8 mouse cellular contexts compared by ENCODE assay signal in genomic region chr2:127070435-127070841, GRCm38 (mm10). TPM values are rescaled to one million over a fixed set of nuclear protein-coding genes. Genes with fewer than 3 reads are reported as not detected.
DNase-seq lines count a peak whose midpoint lies in the region; ATAC-seq and TF ChIP-seq lines count a peak whose summit lies in the region.

Gene Blvra (plus strand): TSS chr2:127070665.

- peak; percentile 97 for ATAC-seq in heart, embryonic 11.5 days (replicated peaks; ENCODE audit: insufficient number of reproducible peaks, low FRiP score, low TSS enrichment)
- ATAC-seq in kidney, embryonic 16.5 days (ENCODE audit: low FRiP score, low TSS enrichment), result peak; percentile 100

- peak within 1 kb of the TSS; percentile 76 for H3K9ac ChIP-seq in heart, embryonic 11.5 days (ENCODE audit: low read depth, low read length)
- H3K9ac ChIP-seq in kidney, embryonic 16.5 days (replicated peaks; ENCODE audit: low read length), result peak within 1 kb of the TSS; percentile 71
- peak within 1 kb of the TSS; percentile 90 for H3K9ac ChIP-seq in liver, adult 2 months (ENCODE audit: low read depth, low read length)

- H3ac ChIP-seq in C2C12 (ENCODE audit: control insufficient read depth, insufficient read length, low read depth), result peak within 1 kb of the TSS; percentile 81
- H3ac ChIP-seq in myocyte (ENCODE audit: control insufficient read depth, insufficient read length), result peak within 1 kb of the TSS; percentile 33

- TF ChIP-seq CTCF in C2C12 (IDR thresholded peaks at IDR 0.05; ENCODE audit: control insufficient read depth, insufficient read depth, insufficient read length), result no peak
- TF ChIP-seq CTCF in brain, embryonic 14.5 days (IDR thresholded peaks at IDR 0.05; ENCODE audit: borderline replicate concordance, extremely low read depth, insufficient read depth, insufficient read length), result 0 out of 2 replicates have a peak, but pooled peaks have one; percentile 8
- no peak for TF ChIP-seq CTCF in liver, adult 2 months (IDR thresholded peaks at IDR 0.05; ENCODE audit: low read depth, low read length)

- H3K4me1 ChIP-seq in erythroblast, embryonic 14.5 days (ENCODE audit: control insufficient read depth), result peaks cover 33% of the 10 kb centered on the region
- H3K4me1 ChIP-seq in heart, embryonic 11.5 days (ENCODE audit: control insufficient read depth, insufficient read depth, low read length), result 0 out of 2 replicates have a peak, but pooled peaks cover 5% of the 10 kb centered on the region
- peaks cover 8% of the 10 kb centered on the region for H3K4me1 ChIP-seq in kidney, embryonic 16.5 days (ENCODE audit: insufficient read depth, low read length)
- peaks cover 8% of the 10 kb centered on the region for H3K4me1 ChIP-seq in liver, adult 2 months (ENCODE audit: control insufficient read depth, insufficient read depth, low read length)

- DNase-seq in brain, embryonic 14.5 days (ENCODE audit: low read depth), result peak; percentile 97
- DNase-seq in liver, adult 2 months (ENCODE audit: extremely low read depth, low read depth, low spot score), result peak; percentile 87
- peak; percentile 92 for DNase-seq in splenic B cell, adult 2 months (ENCODE audit: low read depth, low spot score)

- H3K4me3 ChIP-seq in C2C12 (ENCODE audit: insufficient read depth, poor library complexity, severe bottlenecking), result peak within 1 kb of the TSS; percentile 44
- peak within 1 kb of the TSS; percentile 84 for H3K4me3 ChIP-seq in erythroblast, embryonic 14.5 days (replicated peaks)
- peak within 1 kb of the TSS; percentile 64 for H3K4me3 ChIP-seq in heart, embryonic 11.5 days (ENCODE audit: low read depth, low read length)
- peak within 1 kb of the TSS; percentile 72 for H3K4me3 ChIP-seq in kidney, embryonic 16.5 days (ENCODE audit: low read length)
- peak within 1 kb of the TSS; percentile 78 for H3K4me3 ChIP-seq in liver, adult 2 months (ENCODE audit: insufficient read depth, low read depth, low read length)
- H3K4me3 ChIP-seq in myocyte, result peak within 1 kb of the TSS; percentile 29

- H3K27me3 ChIP-seq in C2C12 (ENCODE audit: control insufficient read depth, insufficient read depth, insufficient read length) (no peaks in the 10 kb centered on the region), myocyte (ENCODE audit: control insufficient read depth, insufficient read depth, insufficient read length) (no peaks in the 10 kb centered on the region)
- H3K27me3 ChIP-seq in erythroblast, embryonic 14.5 days (ENCODE audit: control insufficient read depth), result no peaks in the 10 kb centered on the region
- H3K27me3 ChIP-seq in heart, embryonic 11.5 days (ENCODE audit: control insufficient read depth, insufficient read depth, low read length), result no peaks in the 10 kb centered on the region
- no peaks in the 10 kb centered on the region for H3K27me3 ChIP-seq in kidney, embryonic 16.5 days (ENCODE audit: insufficient read depth, low read length)
- no peaks in the 10 kb centered on the region for H3K27me3 ChIP-seq in liver, adult 2 months (ENCODE audit: control insufficient read depth, insufficient read depth, low read length)
- H3K27me3 ChIP-seq in splenic B cell, adult 2 months (ENCODE audit: control insufficient read depth, insufficient read depth, low read length, poor library complexity, severe bottlenecking), result no peaks in the 10 kb centered on the region

- H3K79me2 ChIP-seq in C2C12 (ENCODE audit: control insufficient read depth, insufficient read depth) (no peaks in the 10 kb centered on the region), myocyte (ENCODE audit: control insufficient read depth, insufficient read depth) (no peaks in the 10 kb centered on the region)
- no peaks in the 10 kb centered on the region for H3K79me2 ChIP-seq in liver, adult 2 months (ENCODE audit: control insufficient read depth, insufficient read depth, low read length)

- TF ChIP-seq POLR2A in brain, embryonic 14.5 days (IDR thresholded peaks at IDR 0.05; ENCODE audit: borderline replicate concordance, extremely low read depth, insufficient read depth, insufficient read length, poor library complexity, severe bottlenecking), result peak; percentile 57; the same call in 1 of the 2 replicates
- 0 out of 2 replicates have a peak, but pooled peaks have one; percentile 42 for TF ChIP-seq POLR2A in liver, adult 2 months (IDR thresholded peaks at IDR 0.05; ENCODE audit: extremely low read depth, insufficient read depth, low read length)
- TF ChIP-seq POLR2A in myocyte (IDR thresholded peaks at IDR 0.05; ENCODE audit: insufficient read length, low read depth), result peak; percentile 73

- H3K79me3 ChIP-seq in C2C12 (ENCODE audit: low read depth), result no peaks in the 10 kb centered on the region

- H3K36me3 ChIP-seq in C2C12 (ENCODE audit: control insufficient read depth, insufficient read depth) (peaks cover 29% of the 10 kb centered on the region), myocyte (ENCODE audit: control insufficient read depth, insufficient read depth) (no peaks in the 10 kb centered on the region)
- peaks cover 27% of the 10 kb centered on the region for H3K36me3 ChIP-seq in erythroblast, embryonic 14.5 days (ENCODE audit: control insufficient read depth)
- H3K36me3 ChIP-seq in heart, embryonic 11.5 days (ENCODE audit: control insufficient read depth, insufficient read depth, low read length), result peaks cover 3% of the 10 kb centered on the region; the same call in 1 of the 2 replicates
- H3K36me3 ChIP-seq in kidney, embryonic 16.5 days (ENCODE audit: insufficient read depth, low read length), result peaks cover 8% of the 10 kb centered on the region
- peaks cover 9% of the 10 kb centered on the region for H3K36me3 ChIP-seq in liver, adult 2 months (ENCODE audit: control insufficient read depth, insufficient read depth, low read length)
- H3K36me3 ChIP-seq in splenic B cell, adult 2 months (ENCODE audit: control insufficient read depth, insufficient read depth, low read length, poor library complexity, severe bottlenecking), result no peaks in the 10 kb centered on the region

- WGBS in heart, embryonic 11.5 days (ENCODE audit: insufficient replicate concordance), result under 1% methylated on average over 32 of the region's 32 CpGs
- WGBS in kidney, embryonic 16.5 days, result under 1% methylated on average over 27 of the region's 32 CpGs
- WGBS in liver, adult 2 months, result under 1% methylated on average over 32 of the region's 32 CpGs

- no peaks in the 10 kb centered on the region for H3K9me3 ChIP-seq in erythroblast, embryonic 14.5 days (ENCODE audit: control insufficient read depth, low read length)
- no peaks in the 10 kb centered on the region for H3K9me3 ChIP-seq in heart, embryonic 11.5 days (replicated peaks; ENCODE audit: control insufficient read depth, low read length)
- H3K9me3 ChIP-seq in kidney, embryonic 16.5 days (ENCODE audit: low read length), result no peaks in the 10 kb centered on the region

- peak within 1 kb of the TSS; percentile 16; the same call in 1 of the 2 replicates for H3K27ac ChIP-seq in heart, embryonic 11.5 days (ENCODE audit: low read depth, low read length)
- peak within 1 kb of the TSS; percentile 77 for H3K27ac ChIP-seq in kidney, embryonic 16.5 days (ENCODE audit: low read length)
- peak within 1 kb of the TSS; percentile 39; the same call in 1 of the 2 replicates for H3K27ac ChIP-seq in liver, adult 2 months (replicated peaks; ENCODE audit: insufficient read depth, low read depth, low read length)

- peak within 1 kb of the TSS; percentile 74 for H3K4me2 ChIP-seq in heart, embryonic 11.5 days
- peak within 1 kb of the TSS; percentile 77 for H3K4me2 ChIP-seq in kidney, embryonic 16.5 days (replicated peaks; ENCODE audit: low read depth, low read length)
- H3K4me2 ChIP-seq in myocyte (ENCODE audit: low read depth), result peak within 1 kb of the TSS; percentile 99

TF ChIP-seq in C2C12, 6 proteins besides CTCF, POLR2A, EP300 and RAD21:
- TF ChIP-seq MYOD1 (IDR thresholded peaks at IDR 0.05; ENCODE audit: control insufficient read depth, insufficient read length, low read depth) (no peak), MAX (IDR thresholded peaks at IDR 0.05) (no peak), FOSL1 (IDR thresholded peaks at IDR 0.05; ENCODE audit: insufficient read depth, low read length, poor library complexity, severe bottlenecking) (no peak), CEBPB (IDR thresholded peaks at IDR 0.05; ENCODE audit: low read depth) (no peak), MYOG (IDR thresholded peaks at IDR 0.05; ENCODE audit: control insufficient read depth, extremely low read depth, insufficient read length) (no peak), USF1 (IDR thresholded peaks at IDR 0.05; ENCODE audit: low read depth) (no peak)

TF ChIP-seq in myocyte, 11 proteins besides CTCF, POLR2A, EP300 and RAD21:
- TF ChIP-seq POLR2AphosphoS2 (IDR thresholded peaks at IDR 0.05; ENCODE audit: insufficient read length, low read depth) (peak; percentile 93), MYOG (IDR thresholded peaks at IDR 0.05; ENCODE audit: control insufficient read depth in 1 of 3, insufficient read depth in 1 of 3, insufficient read length in 2 of 3, low read depth in 2 of 3) (no peak)

RNA-seq across cellular contexts. Expression of gene Blvra, which starts in this region (rescaled TPM):
- polyA plus RNA-seq in C2C12 (2012; fragmentation: generic; extraction: Trizol) (32.6 TPM), myocyte (2012; fragmentation: generic; extraction: Trizol) (17.3 TPM)
- 11.7 and 12.7 TPM in 2 replicates for polyA plus RNA-seq in brain, embryonic 14.5 days (2012; rRNA removed)
- polyA plus RNA-seq in erythroblast, embryonic 14.5 days (2012), result 1.3 and 1.7 TPM in 2 replicates
- polyA plus RNA-seq in heart, embryonic 11.5 days (2014; fragmentation: Nextera tagmentation; extraction: Ambion mirVana), result 41.5 and 43.4 TPM in 2 replicates
- 47.4 and 51.5 TPM in 2 replicates for polyA plus RNA-seq in kidney, embryonic 16.5 days (2015; fragmentation: Nextera tagmentation; extraction: Ambion mirVana)
- total RNA-seq in liver, adult 2 months (2014; rRNA removed), result 17.7 and 23.6 TPM in 2 replicates
- 5.8 and 7.5 TPM in 2 replicates for polyA plus RNA-seq in liver, adult 2 months (2012; rRNA removed)

Comparison
In these comparisons a context has a peak if more than half of its experiments do, and no peak if none do; other contexts are left out.
1. Peak in every context shown above with its lines: DNase-seq, ATAC-seq, H3K4me3 ChIP-seq and H3K27ac ChIP-seq.
2. H3K4me3 ChIP-seq: peak in every context shown above with its lines; median percentile 84 in erythroblast, embryonic 14.5 days; 78 in liver, adult 2 months; 72 in kidney, embryonic 16.5 days; 64 in heart, embryonic 11.5 days; 44 in C2C12; 29 in myocyte.
3. H3K27ac ChIP-seq: peak in every context shown above with its lines; median percentile 77 in kidney, embryonic 16.5 days; 39 in liver, adult 2 months; 16 in heart, embryonic 11.5 days.